ENCODE assay signal across 8 mouse cellular contexts in genomic region chr4:150283993-150284392, GRCm38 (mm10). TPM values are rescaled to one million over a fixed set of nuclear protein-coding genes. Genes with fewer than 3 reads are reported as not detected.
DNase-seq lines count a peak whose midpoint lies in the region; ATAC-seq lines count a peak whose summit lies in the region.

No protein-coding gene starts in this region.

- H3K27ac ChIP-seq in heart, embryonic 16.5 days (ENCODE audit: low read length), result no peak overlapping the region
- H3K27ac ChIP-seq in limb, embryonic 10.5 days, result peak overlapping the region; percentile 59; the same call in 1 of the 2 replicates
- no peak overlapping the region for H3K27ac ChIP-seq in neural tube, embryonic 12.5 days

- ATAC-seq in heart, embryonic 16.5 days (replicated peaks; ENCODE audit: extremely low read depth, insufficient read depth, low FRiP score), result no peak
- ATAC-seq in neural tube, embryonic 12.5 days (ENCODE audit: low FRiP score, low read depth), result no peak
- ATAC-seq in inflammation-experienced regulatory T-cells, adult 6 months, result no peak

- intact Hi-C loops in heart, postnatal 25 days (cut with DNase I), result loop anchor here (5.0 kb wide), 1 partner anchor 43 kb away; no protein-coding TSS in a partner anchor

- no peaks in the 10 kb centered on the region for H3K27me3 ChIP-seq in heart, embryonic 16.5 days (ENCODE audit: control insufficient read depth, insufficient read depth, low read length)
- H3K27me3 ChIP-seq in limb, embryonic 10.5 days (ENCODE audit: low read depth, poor library complexity, severe bottlenecking), result no peaks in the 10 kb centered on the region
- H3K27me3 ChIP-seq in neural tube, embryonic 12.5 days (replicated peaks), result no peaks in the 10 kb centered on the region

- DNase-seq in heart, adult 11 months, result peak; percentile 86
- no peak for DNase-seq in heart, postnatal 25 days (ENCODE audit: low spot score)
- peak; percentile 62 for DNase-seq in cerebellum, adult 9-10 months
- DNase-seq in limb, embryonic 10.5 days (ENCODE audit: low spot score), result no peak
- no peak for DNase-seq in ovary, adult 18-20 months (ENCODE audit: low spot score)

- no peak overlapping the region for H3K9ac ChIP-seq in heart, embryonic 16.5 days (ENCODE audit: low read length)
- peak overlapping the region; percentile 99 for H3K9ac ChIP-seq in neural tube, embryonic 12.5 days

- 19% methylated on average over 6 of the region's 6 CpGs for WGBS in heart, embryonic 16.5 days
- WGBS in limb, embryonic 10.5 days, result 6% methylated on average over 6 of the region's 6 CpGs
- 2% methylated on average over 6 of the region's 6 CpGs for WGBS in neural tube, embryonic 12.5 days

- peak overlapping the region; percentile 69 for H3K4me2 ChIP-seq in heart, embryonic 16.5 days (ENCODE audit: low read depth, low read length)
- peak overlapping the region; percentile 75 for H3K4me2 ChIP-seq in neural tube, embryonic 12.5 days (replicated peaks)

- H3K4me1 ChIP-seq in heart, embryonic 16.5 days (ENCODE audit: control insufficient read depth, insufficient read depth, low read length), result peaks cover 28% of the 10 kb centered on the region
- H3K4me1 ChIP-seq in limb, embryonic 10.5 days, result peaks cover 36% of the 10 kb centered on the region
- H3K4me1 ChIP-seq in neural tube, embryonic 12.5 days, result peaks cover 25% of the 10 kb centered on the region

- no peaks in the 10 kb centered on the region for H3K36me3 ChIP-seq in heart, embryonic 16.5 days (ENCODE audit: control insufficient read depth, insufficient read depth)
- no peaks in the 10 kb centered on the region for H3K36me3 ChIP-seq in limb, embryonic 10.5 days
- no peaks in the 10 kb centered on the region for H3K36me3 ChIP-seq in neural tube, embryonic 12.5 days

- no peaks in the 10 kb centered on the region for H3K9me3 ChIP-seq in heart, embryonic 16.5 days (replicated peaks; ENCODE audit: control insufficient read depth, low read length)
- H3K9me3 ChIP-seq in limb, embryonic 10.5 days (replicated peaks), result no peaks in the 10 kb centered on the region
- H3K9me3 ChIP-seq in neural tube, embryonic 12.5 days, result no peaks in the 10 kb centered on the region

- H3K4me3 ChIP-seq in heart, embryonic 16.5 days (ENCODE audit: low read length), result peak overlapping the region; percentile 16
- peak overlapping the region; percentile 100 for H3K4me3 ChIP-seq in limb, embryonic 10.5 days
- H3K4me3 ChIP-seq in neural tube, embryonic 12.5 days, result peak overlapping the region; percentile 99

RNA-seq across cellular contexts. Expression of gene Rere, which starts 2.5 kb away (rescaled TPM):
- 10 to 100 TPM; 37.8 to 51.5 TPM for total RNA-seq in heart, postnatal 25 days (2021)
- 18.0 and 18.5 TPM in 2 replicates for polyA plus RNA-seq in heart, embryonic 16.5 days (2015; fragmentation: Nextera tagmentation; extraction: Ambion mirVana)
- polyA plus RNA-seq in limb, embryonic 10.5 days (2016; fragmentation: Nextera tagmentation; extraction: Ambion mirVana), result 34.0 and 40.3 TPM in 2 replicates
- 55.5 and 57.2 TPM in 2 replicates for polyA plus RNA-seq in neural tube, embryonic 12.5 days (2016; fragmentation: Nextera tagmentation; extraction: Ambion mirVana)
- 10 to 100 TPM; 10.1 to 32.0 (median 28.4) TPM for polyA plus RNA-seq in inflammation-experienced regulatory T-cells, adult 6 months (2017; shearing (Covaris generic))

RNA-seq across cellular contexts. Expression of gene Eno1, which starts 47.5 kb away (rescaled TPM):
- 100 to 1,000 TPM; 119 to 136 TPM for total RNA-seq in heart, postnatal 25 days (2021)
- polyA plus RNA-seq in heart, embryonic 16.5 days (2015; fragmentation: Nextera tagmentation; extraction: Ambion mirVana), result 1,672 and 1,922 TPM in 2 replicates
- polyA plus RNA-seq in limb, embryonic 10.5 days (2016; fragmentation: Nextera tagmentation; extraction: Ambion mirVana), result 3,103 and 4,103 TPM in 2 replicates
- 1,428 and 1,431 TPM in 2 replicates for polyA plus RNA-seq in neural tube, embryonic 12.5 days (2016; fragmentation: Nextera tagmentation; extraction: Ambion mirVana)
- polyA plus RNA-seq in inflammation-experienced regulatory T-cells, adult 6 months (2017; shearing (Covaris generic)), result 100 to 1,000 TPM; 503 to 566 (median 560) TPM

Comparison
In these comparisons a context has a peak if more than half of its experiments do, and no peak if none do; other contexts are left out.
1. DNase-seq: peak in heart, adult 11 months (single experiment) and cerebellum, adult 9-10 months (single experiment); none in heart, postnatal 25 days (single experiment), limb, embryonic 10.5 days (single experiment) and ovary, adult 18-20 months (single experiment).
2. H3K4me3 ChIP-seq: peak in every context shown above with its lines; median percentile 100 in limb, embryonic 10.5 days; 99 in neural tube, embryonic 12.5 days; 16 in heart, embryonic 16.5 days.